In the genomic region with DNA sequence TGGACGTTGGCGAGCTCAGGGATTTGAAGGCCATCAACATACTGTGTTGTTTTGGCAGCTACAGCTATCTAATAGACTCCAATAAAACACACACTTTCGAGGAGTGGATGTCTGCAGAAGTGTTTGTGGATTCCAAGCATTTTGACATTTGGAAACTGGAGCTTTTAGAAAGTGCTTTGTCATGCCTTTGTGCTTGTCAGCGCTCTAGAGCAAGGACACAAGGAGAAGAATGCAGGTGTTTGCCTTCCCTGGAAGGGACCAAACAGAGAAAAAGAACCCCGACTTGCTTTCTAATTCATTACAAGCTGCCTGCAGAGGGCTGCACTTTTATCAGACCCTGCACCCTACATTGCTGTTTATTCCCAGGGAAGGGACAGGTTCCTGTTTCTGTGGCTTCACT, we compare ENCODE assay signal across 24 mouse cellular contexts.
A peak's percentile ranks its signal among the peaks of the same experiment; 100 is the strongest.
DNase-seq lines count a peak whose midpoint lies in the region; ATAC-seq and TF ChIP-seq lines count a peak whose summit lies in the region.
"Had no signal": no experiment of that assay in that cellular context is flagged by ENCODE, and none has a peak within 500 bp of the region (broad histone marks: within the 10 kb centered on the region; RNA-seq: fewer than 3 reads in every experiment).

No protein-coding gene starts in this region.

- no peak overlapping the region for H3K4me2 ChIP-seq in forebrain, embryonic 13.5 days
- H3K4me2 ChIP-seq: embryonic facial prominence, embryonic 13.5 days; forebrain, embryonic 12.5 days; heart, embryonic 13.5 days; hindbrain, embryonic 13.5 days; lung, embryonic 15.5 days; midbrain, embryonic 15.5 days; neural tube, embryonic 13.5 days had no signal

- no peak for TF ChIP-seq EP300 in ES-Bruce4 (IDR thresholded peaks at IDR 0.05; ENCODE audit: insufficient read depth, low read depth, low read length)

- DNase-seq in frontal cortex, postnatal 14 days (ENCODE audit: low spot score in 2 of 2) = no peak
- DNase-seq in left cerebral cortex, adult 2 months (ENCODE audit: extremely low spot score in 1 of 2, low spot score in 2 of 2) = no peak
- no peak for DNase-seq in left cerebral cortex, postnatal 4 days
- no peak for DNase-seq in adrenal gland, postnatal 36 days
- DNase-seq: cerebellum, adult 11-12 months; embryo, embryonic 11 days; retina, postnatal 1 day; right cerebral cortex, postnatal 25 days; spleen, adult 18-20 months had no signal

- no peaks in the 10 kb centered on the region for H3K27me3 ChIP-seq in ES-Bruce4 (ENCODE audit: control insufficient read depth, insufficient read depth, low read length, poor library complexity, severe bottlenecking)
- no peaks in the 10 kb centered on the region for H3K27me3 ChIP-seq in forebrain, embryonic 13.5 days
- H3K27me3 ChIP-seq: embryonic facial prominence, embryonic 13.5 days; forebrain, embryonic 12.5 days; heart, embryonic 13.5 days; hindbrain, embryonic 13.5 days; lung, embryonic 15.5 days; midbrain, embryonic 15.5 days; neural tube, embryonic 13.5 days had no signal

- no peaks in the 10 kb centered on the region for H3K36me3 ChIP-seq in ES-Bruce4 (ENCODE audit: control insufficient read depth, insufficient read depth, low read length, poor library complexity, severe bottlenecking)
- H3K36me3 ChIP-seq in forebrain, embryonic 13.5 days (ENCODE audit: poor library complexity, severe bottlenecking) = no peaks in the 10 kb centered on the region
- H3K36me3 ChIP-seq: embryonic facial prominence, embryonic 13.5 days; forebrain, embryonic 12.5 days; heart, embryonic 13.5 days; hindbrain, embryonic 13.5 days; lung, embryonic 15.5 days; midbrain, embryonic 15.5 days; neural tube, embryonic 13.5 days had no signal

- intact Hi-C loops in left cerebral cortex, adult 2 months (cut with DNase I) = no loop called here
- intact Hi-C loops in left cerebral cortex, postnatal 4 days (cut with DNase I) = no loop called here

- peak; percentile 55 for ATAC-seq in frontal cortex, adult (ENCODE audit: low TSS enrichment)
- ATAC-seq in forebrain, embryonic 13.5 days = no peak
- ATAC-seq: inflammation-experienced regulatory T-cells, adult 6 months; midbrain, embryonic 15.5 days had no signal

- TF ChIP-seq CTCF in left cerebral cortex, adult 2 months (IDR thresholded peaks at IDR 0.05) = no peak
- no peak for TF ChIP-seq CTCF in ES-Bruce4 (IDR thresholded peaks at IDR 0.05; ENCODE audit: low read depth, low read length)
- no peak for TF ChIP-seq CTCF in cortical plate, adult 2 months (IDR thresholded peaks at IDR 0.05; ENCODE audit: extremely low read depth, insufficient read depth, low read length)

- no peak overlapping the region for H3K4me3 ChIP-seq in left cerebral cortex, adult 2 months
- H3K4me3 ChIP-seq in ES-Bruce4 (ENCODE audit: low read depth, low read length) = no peak overlapping the region
- H3K4me3 ChIP-seq in cortical plate, adult 2 months (ENCODE audit: insufficient read depth, low read length) = no peak overlapping the region
- H3K4me3 ChIP-seq in forebrain, embryonic 13.5 days = no peak overlapping the region
- H3K4me3 ChIP-seq: embryonic facial prominence, embryonic 13.5 days; erythroblast, embryonic 14.5 days; forebrain, embryonic 12.5 days; heart, adult 2 months; heart, embryonic 13.5 days; hindbrain, embryonic 13.5 days; lung, embryonic 15.5 days; midbrain, embryonic 15.5 days; myocyte; neural tube, embryonic 13.5 days had no signal

- H3K4me1 ChIP-seq in ES-Bruce4 (ENCODE audit: control insufficient read depth, insufficient read depth, low read length) = peaks cover 8% of the 10 kb centered on the region
- H3K4me1 ChIP-seq in cortical plate, adult 2 months (ENCODE audit: control insufficient read depth, insufficient read depth, low read length) = no peaks in the 10 kb centered on the region; the same call in 1 of the 2 replicates
- H3K4me1 ChIP-seq in forebrain, embryonic 13.5 days = peaks cover 5% of the 10 kb centered on the region; the same call in 1 of the 2 replicates
- H3K4me1 ChIP-seq: neural tube, embryonic 13.5 days had no signal

- 56% methylated on average over 5 of the region's 5 CpGs for WGBS in forebrain, embryonic 13.5 days

- H3K9ac ChIP-seq in ES-Bruce4 (ENCODE audit: low read depth, poor library complexity, severe bottlenecking) = peak overlapping the region; percentile 55
- H3K9ac ChIP-seq in forebrain, embryonic 13.5 days = no peak overlapping the region
- H3K9ac ChIP-seq: embryonic facial prominence, embryonic 13.5 days; forebrain, embryonic 12.5 days; heart, embryonic 13.5 days; hindbrain, embryonic 13.5 days; lung, embryonic 15.5 days; midbrain, embryonic 15.5 days; neural tube, embryonic 13.5 days had no signal

- no peak for TF ChIP-seq POLR2A in ES-Bruce4 (IDR thresholded peaks at IDR 0.05; ENCODE audit: insufficient read depth, low read length)
- TF ChIP-seq POLR2A in cortical plate, adult 2 months (IDR thresholded peaks at IDR 0.05; ENCODE audit: extremely low read depth, insufficient read depth, low read length) = no peak

- peaks cover 8% of the 10 kb centered on the region; the same call in 1 of the 2 replicates for H3K9me3 ChIP-seq in ES-Bruce4 (replicated peaks; ENCODE audit: control insufficient read depth, insufficient read depth, low read length, poor library complexity, severe bottlenecking)
- H3K9me3 ChIP-seq in forebrain, embryonic 13.5 days (replicated peaks) = no peaks in the 10 kb centered on the region
- H3K9me3 ChIP-seq: embryonic facial prominence, embryonic 13.5 days; forebrain, embryonic 12.5 days; heart, embryonic 13.5 days; hindbrain, embryonic 13.5 days; lung, embryonic 15.5 days; midbrain, embryonic 15.5 days; neural tube, embryonic 13.5 days had no signal

- H3K27ac ChIP-seq in left cerebral cortex, adult 2 months = peak overlapping the region; percentile 32
- H3K27ac ChIP-seq in ES-Bruce4 (ENCODE audit: insufficient read depth, low read length) = peak overlapping the region; percentile 96
- peak overlapping the region; percentile 25; the same call in 1 of the 2 replicates for H3K27ac ChIP-seq in cortical plate, adult 2 months (ENCODE audit: insufficient read depth, low read length)
- no peak overlapping the region for H3K27ac ChIP-seq in forebrain, embryonic 13.5 days
- H3K27ac ChIP-seq: embryonic facial prominence, embryonic 13.5 days; forebrain, embryonic 12.5 days; heart, adult 2 months; heart, embryonic 13.5 days; hindbrain, embryonic 13.5 days; lung, embryonic 15.5 days; midbrain, embryonic 15.5 days; neural tube, embryonic 13.5 days had no signal
